In the genomic region with DNA sequence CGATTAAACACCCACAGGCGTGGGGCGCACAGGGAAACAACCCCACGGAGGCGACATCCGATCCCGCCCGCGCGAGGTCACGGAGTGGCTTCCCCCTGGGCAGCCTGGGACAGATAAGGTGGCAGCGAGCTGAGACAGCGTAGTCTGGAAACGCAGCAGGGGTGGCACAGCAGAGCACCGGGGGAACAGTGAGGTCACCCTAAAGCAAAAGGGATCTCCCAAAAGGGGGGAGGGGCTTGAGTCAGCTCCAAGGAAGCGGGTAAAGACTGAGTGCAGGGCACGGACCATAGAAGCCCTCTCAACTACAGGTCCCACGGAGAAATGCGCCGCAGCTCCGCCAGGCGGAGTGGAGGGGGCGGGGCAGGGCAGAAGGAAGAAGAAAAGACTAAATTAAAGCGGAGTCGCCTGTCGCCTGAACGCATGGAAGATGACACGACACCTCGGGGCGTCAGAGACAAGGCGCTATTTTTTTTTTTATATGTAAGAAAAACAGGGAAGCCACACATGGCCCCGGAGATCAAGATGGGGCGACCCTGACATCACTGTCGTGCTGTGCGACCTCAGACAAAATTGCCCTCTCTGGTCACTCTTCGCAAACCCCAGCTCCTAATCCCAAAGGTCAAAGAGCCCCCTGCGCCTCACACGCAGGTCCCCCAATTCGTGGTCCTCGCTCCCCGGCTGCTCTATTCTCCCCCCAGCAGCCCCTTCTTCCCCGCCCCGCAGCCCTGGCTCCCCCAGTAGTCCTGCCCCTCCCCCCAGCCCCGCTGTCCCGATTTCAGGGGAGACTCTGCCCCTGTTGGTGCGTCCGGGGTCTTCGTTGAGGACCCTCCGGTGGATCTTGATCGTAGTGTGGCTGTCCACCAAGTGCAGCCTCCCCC, we compare ENCODE assay signal across 8 mouse cellular contexts. TPM values are rescaled to one million over a fixed set of nuclear protein-coding genes. Genes with fewer than 3 reads are reported as not detected.
DNase-seq lines count a peak whose midpoint lies in the region; ATAC-seq and TF ChIP-seq lines count a peak whose summit lies in the region.

No protein-coding gene starts in this region.

- peak overlapping the region; percentile 99 for H3K9ac ChIP-seq in forebrain, postnatal 0 days
- H3K9ac ChIP-seq in intestine, embryonic 16.5 days (ENCODE audit: low read depth, low read length) = peak overlapping the region; percentile 59
- H3K9ac ChIP-seq in liver, embryonic 16.5 days (ENCODE audit: low read depth, low read length) = no peak overlapping the region

- peak; percentile 61 to 76 for DNase-seq in heart, adult 18-20 months
- DNase-seq in heart, postnatal 25 days (ENCODE audit: low spot score) = no peak
- peak; percentile 78 for DNase-seq in forebrain, postnatal 0 days
- DNase-seq in naive thymus-derived CD4-positive, alpha-beta T cell, adult 2 months (ENCODE audit: low read depth) = peak; percentile 88

- no peak for TF ChIP-seq POLR2A in testis, adult 2 months (IDR thresholded peaks at IDR 0.05; ENCODE audit: control insufficient read depth, low read depth, low read length)

- H3K4me3 ChIP-seq in brown adipose tissue, adult 24 weeks (ENCODE audit: insufficient read depth, low read depth, low read length) = peak overlapping the region; percentile 46
- peak overlapping the region; percentile 95 for H3K4me3 ChIP-seq in forebrain, postnatal 0 days (ENCODE audit: low read depth, low read length)
- peak overlapping the region; percentile 73 for H3K4me3 ChIP-seq in intestine, embryonic 16.5 days (ENCODE audit: low read length)
- peak overlapping the region; percentile 42 for H3K4me3 ChIP-seq in liver, embryonic 16.5 days (ENCODE audit: low read depth, low read length)
- peak overlapping the region; percentile 48 for H3K4me3 ChIP-seq in testis, adult 2 months (ENCODE audit: control insufficient read depth, low read depth, low read length)

- peak overlapping the region; percentile 97 for H3K4me2 ChIP-seq in forebrain, postnatal 0 days (ENCODE audit: low read depth)
- peak overlapping the region; percentile 99 for H3K4me2 ChIP-seq in intestine, embryonic 16.5 days (ENCODE audit: low read depth, low read length)
- H3K4me2 ChIP-seq in liver, embryonic 16.5 days (ENCODE audit: low read depth, low read length) = peak overlapping the region; percentile 54

- 2% methylated on average over 49 of the region's 50 CpGs for WGBS in forebrain, postnatal 0 days
- 5% methylated on average over 49 of the region's 50 CpGs for WGBS in intestine, embryonic 16.5 days
- WGBS in liver, embryonic 16.5 days (ENCODE audit: insufficient replicate concordance) = 2% methylated on average over 50 of the region's 50 CpGs

- H3K9me3 ChIP-seq in forebrain, postnatal 0 days (ENCODE audit: low read length) = no peaks in the 10 kb centered on the region
- no peaks in the 10 kb centered on the region for H3K9me3 ChIP-seq in intestine, embryonic 16.5 days (ENCODE audit: control insufficient read depth, low read length)
- H3K9me3 ChIP-seq in liver, embryonic 16.5 days (replicated peaks; ENCODE audit: control insufficient read depth, low read length) = peaks cover 2% of the 10 kb centered on the region

- TF ChIP-seq CTCF in forebrain, postnatal 0 days (IDR thresholded peaks at IDR 0.05; ENCODE audit: low read depth) = peak; percentile 71
- TF ChIP-seq CTCF in testis, adult 2 months (IDR thresholded peaks at IDR 0.05; ENCODE audit: control insufficient read depth, insufficient read depth, insufficient replicate concordance, low read depth, low read length) = no peak; the same call in 1 of the 2 replicates

- H3K4me1 ChIP-seq in brown adipose tissue, adult 24 weeks (ENCODE audit: control insufficient read depth, insufficient read depth, insufficient read length, low read length) = no peaks in the 10 kb centered on the region; the same call in 1 of the 2 replicates
- peaks cover 27% of the 10 kb centered on the region for H3K4me1 ChIP-seq in forebrain, postnatal 0 days (ENCODE audit: insufficient read depth)
- H3K4me1 ChIP-seq in intestine, embryonic 16.5 days (ENCODE audit: control insufficient read depth, insufficient read depth, low read length) = peaks cover 66% of the 10 kb centered on the region
- peaks cover 32% of the 10 kb centered on the region for H3K4me1 ChIP-seq in liver, embryonic 16.5 days (ENCODE audit: control insufficient read depth, low read depth, low read length)
- peaks cover 59% of the 10 kb centered on the region for H3K4me1 ChIP-seq in testis, adult 2 months (ENCODE audit: control insufficient read depth, insufficient read depth, low read length)

- ATAC-seq in forebrain, postnatal 0 days = peak; percentile 21
- ATAC-seq in intestine, embryonic 16.5 days = 0 out of 2 replicates have a peak, but pooled peaks have one; percentile 7
- no peak for ATAC-seq in liver, embryonic 16.5 days (ENCODE audit: low read depth)

- intact Hi-C loops in heart, postnatal 25 days (cut with DNase I) = no loop called here

- no peak overlapping the region for H3K27ac ChIP-seq in brown adipose tissue, adult 24 weeks (replicated peaks; ENCODE audit: low read depth, low read length)
- peak overlapping the region; percentile 100 for H3K27ac ChIP-seq in forebrain, postnatal 0 days (ENCODE audit: low read depth, low read length)
- H3K27ac ChIP-seq in intestine, embryonic 16.5 days (ENCODE audit: low read length) = no peak overlapping the region
- H3K27ac ChIP-seq in liver, embryonic 16.5 days (ENCODE audit: low read length) = no peak overlapping the region
- H3K27ac ChIP-seq in testis, adult 2 months (ENCODE audit: control insufficient read depth, insufficient read depth, low read depth, low read length) = no peak overlapping the region

- no peaks in the 10 kb centered on the region for H3K27me3 ChIP-seq in forebrain, postnatal 0 days (ENCODE audit: insufficient read depth, low read length)
- peaks cover 33% of the 10 kb centered on the region for H3K27me3 ChIP-seq in intestine, embryonic 16.5 days (replicated peaks; ENCODE audit: control insufficient read depth, insufficient read depth, low read length)
- peaks cover 75% of the 10 kb centered on the region for H3K27me3 ChIP-seq in liver, embryonic 16.5 days (ENCODE audit: control insufficient read depth, insufficient read depth, low read depth, low read length)
- no peaks in the 10 kb centered on the region; the same call in 1 of the 2 replicates for H3K27me3 ChIP-seq in testis, adult 2 months (ENCODE audit: control insufficient read depth, insufficient read depth, low read length)

- H3K36me3 ChIP-seq in forebrain, postnatal 0 days (ENCODE audit: insufficient read depth) = no peaks in the 10 kb centered on the region
- no peaks in the 10 kb centered on the region for H3K36me3 ChIP-seq in intestine, embryonic 16.5 days (ENCODE audit: control insufficient read depth, insufficient read depth, low read length)
- no peaks in the 10 kb centered on the region for H3K36me3 ChIP-seq in liver, embryonic 16.5 days (ENCODE audit: control insufficient read depth, insufficient read depth)
- H3K36me3 ChIP-seq in testis, adult 2 months (ENCODE audit: control insufficient read depth, insufficient read depth, low read length) = no peaks in the 10 kb centered on the region

RNA-seq across cellular contexts. Expression of a gene that starts 3.3 kb away (rescaled TPM):
- total RNA-seq in heart, adult 18-20 months (2021) = 10 to 100 TPM; 50.3 to 54.3 TPM
- 10 to 100 TPM; 42.2 to 52.2 TPM for total RNA-seq in heart, postnatal 25 days (2021)
- polyA plus RNA-seq in brown adipose tissue, adult 24 weeks (2012; ENCODE audit: insufficient read depth, insufficient read length, missing spikeins) = 10.3 and 10.7 TPM in 2 replicates
- total RNA-seq in forebrain, postnatal 0 days (2014; rRNA removed) = 568 and 711 TPM in 2 replicates
- polyA plus RNA-seq in forebrain, postnatal 0 days (2015; fragmentation: Nextera tagmentation; extraction: Ambion mirVana) = 196 and 250 TPM in 2 replicates
- polyA plus RNA-seq in intestine, embryonic 16.5 days (2015; fragmentation: Nextera tagmentation; extraction: Ambion mirVana) = 34.4 and 37.3 TPM in 2 replicates
- 3.9 and 5.3 TPM in 2 replicates for polyA plus RNA-seq in liver, embryonic 16.5 days (2015; fragmentation: Nextera tagmentation; extraction: Ambion mirVana)
- polyA plus RNA-seq in testis, adult 2 months (2012; rRNA removed) = 63.4 and 68.8 TPM in 2 replicates

RNA-seq across cellular contexts. Expression of a gene that starts 39.3 kb away (rescaled TPM):
- total RNA-seq in heart, adult 18-20 months (2021) = not detected
- total RNA-seq in heart, postnatal 25 days (2021) = not detected
- polyA plus RNA-seq in brown adipose tissue, adult 24 weeks (2012; ENCODE audit: insufficient read depth, insufficient read length, missing spikeins) = not detected in 2 replicates
- not detected in 2 replicates for total RNA-seq in forebrain, postnatal 0 days (2014; rRNA removed)
- 0.13 and 0.16 TPM in 2 replicates for polyA plus RNA-seq in forebrain, postnatal 0 days (2015; fragmentation: Nextera tagmentation; extraction: Ambion mirVana)
- not detected in 2 replicates for polyA plus RNA-seq in intestine, embryonic 16.5 days (2015; fragmentation: Nextera tagmentation; extraction: Ambion mirVana)
- not detected in 2 replicates for polyA plus RNA-seq in liver, embryonic 16.5 days (2015; fragmentation: Nextera tagmentation; extraction: Ambion mirVana)
- polyA plus RNA-seq in testis, adult 2 months (2012; rRNA removed) = 1,198 and 1,268 TPM in 2 replicates

Comparison
In these comparisons a context has a peak if more than half of its experiments do, and no peak if none do; other contexts are left out.
1. H3K4me3 ChIP-seq: peak in every context shown above with its lines; median percentile 95 in forebrain, postnatal 0 days; 73 in intestine, embryonic 16.5 days; 48 in testis, adult 2 months; 46 in brown adipose tissue, adult 24 weeks; 42 in liver, embryonic 16.5 days.
2. RNA of a gene that starts 39.3 kb away (polyA plus RNA-seq): 1,198 to 1,268 TPM in testis, adult 2 months; 0.13 to 0.16 TPM in forebrain, postnatal 0 days, not detected in brown adipose tissue, adult 24 weeks, not detected in intestine, embryonic 16.5 days and not detected in liver, embryonic 16.5 days; every median in the first group is over 1,000 times any median in the second.
3. Peak in every context shown above with its lines, with median percentiles within 50 percentile points of each other: H3K4me2 ChIP-seq.